Mouse (Mus musculus): ENCODE data around the gene Slc16a11. TPM values are rescaled to one million over a fixed set of nuclear protein-coding genes. Genes with fewer than 3 reads are reported as not detected.

Slc16a11 gene
- polyA plus RNA-seq, 1 experiment = 17.4 TPM

DNA sequence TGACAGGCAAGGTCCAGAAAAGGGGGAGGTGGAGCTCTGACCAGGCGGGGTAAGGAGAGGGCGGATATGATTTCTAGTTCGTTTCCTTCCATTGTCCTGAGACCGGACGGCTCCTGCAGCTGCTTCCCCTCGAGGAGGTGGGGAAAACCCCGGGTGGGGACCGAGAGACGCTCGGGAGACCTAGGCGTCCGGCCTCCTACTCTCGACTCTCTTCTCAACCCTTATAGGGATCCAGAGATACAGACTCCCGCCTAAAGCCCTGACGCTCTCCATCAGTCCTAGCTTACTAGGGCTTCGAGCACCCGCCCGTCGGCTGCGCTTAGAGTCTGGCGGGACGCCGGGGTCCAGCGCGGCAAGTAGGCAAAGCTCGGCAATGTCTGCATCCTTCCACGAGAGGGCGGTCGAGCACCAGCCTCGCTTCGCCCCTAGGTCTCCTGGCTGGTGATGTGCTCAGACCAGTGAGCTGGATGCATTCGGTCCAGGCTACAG lies 17.7 kb downstream of the Slc16a11 start:
- peak overlapping the region; percentile 81 for H3K4me2 ChIP-seq (ENCODE audit: low read depth)
- no peaks in the 10 kb centered on the region for H3K27me3 ChIP-seq (ENCODE audit: control insufficient read depth, insufficient read depth, insufficient read length)
- H3K79me2 ChIP-seq (ENCODE audit: control insufficient read depth, insufficient read depth) = peaks cover 8% of the 10 kb centered on the region
- no peak overlapping the region for H3ac ChIP-seq (ENCODE audit: control insufficient read depth, insufficient read length)
- no peak for TF ChIP-seq MAX (IDR thresholded peaks at IDR 0.05; ENCODE audit: low read depth)
- peak in 2 of 3 experiments; percentile 14 to 39 for TF ChIP-seq MYOD1 (IDR thresholded peaks at IDR 0.05; ENCODE audit: control insufficient read depth in 1 of 3, insufficient read length in 2 of 3, low read depth in 2 of 3)
- TF ChIP-seq POLR2AphosphoS2 (IDR thresholded peaks at IDR 0.05; ENCODE audit: insufficient read length, low read depth) = peak; percentile 56
- peak; percentile 48 for TF ChIP-seq POLR2A (IDR thresholded peaks at IDR 0.05; ENCODE audit: insufficient read length, low read depth)
- no peak for TF ChIP-seq MYOG (IDR thresholded peaks at IDR 0.05; ENCODE audit: control insufficient read depth in 1 of 3, insufficient read depth in 1 of 3, insufficient read length in 2 of 3, low read depth in 2 of 3)
- H3K4me3 ChIP-seq = peak overlapping the region; percentile 31
- no peaks in the 10 kb centered on the region for H3K36me3 ChIP-seq (ENCODE audit: control insufficient read depth, insufficient read depth)

DNA sequence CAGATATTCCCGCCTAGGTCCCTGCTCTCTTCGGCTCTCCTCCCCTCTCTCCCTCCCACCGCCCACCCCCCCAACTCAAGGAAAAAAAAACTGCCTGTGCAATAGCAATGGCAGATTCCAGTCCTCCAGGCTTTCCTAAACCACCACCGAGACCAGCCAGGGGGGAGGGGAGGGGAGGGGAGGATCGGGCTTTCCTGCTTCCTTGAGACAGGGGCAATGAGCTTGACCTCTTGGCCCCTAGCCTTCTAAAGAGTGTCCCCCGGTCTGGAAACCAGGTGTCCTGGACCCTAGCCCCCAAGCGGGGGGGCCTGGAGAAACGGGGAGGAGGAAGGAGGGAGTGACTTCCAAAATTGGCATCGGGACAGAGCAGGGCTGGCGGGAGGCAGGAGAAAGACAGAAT lies 20.0 kb downstream of the Slc16a11 start:
- Histone ChIP-seq H3K79me2 (ENCODE audit: control insufficient read depth, insufficient read depth) (peaks cover 8% of the 10 kb centered on the region), H3K4me3 (peak overlapping the region; percentile 31), H3K4me2 (ENCODE audit: low read depth) (peak overlapping the region; percentile 81), H3K27me3 (ENCODE audit: control insufficient read depth, insufficient read depth, insufficient read length) (no peaks in the 10 kb centered on the region), H3ac (ENCODE audit: control insufficient read depth, insufficient read length) (no peak overlapping the region), H3K36me3 (ENCODE audit: control insufficient read depth, insufficient read depth) (no peaks in the 10 kb centered on the region)
- TF ChIP-seq SRF (IDR thresholded peaks at IDR 0.05; ENCODE audit: control insufficient read depth, insufficient read length, low read depth) (no peak), REST (IDR thresholded peaks at IDR 0.05; ENCODE audit: insufficient read depth, insufficient read length) (no peak), TCF3 (IDR thresholded peaks at IDR 0.05; ENCODE audit: insufficient read length, low read depth) (no peak), TCF12 (IDR thresholded peaks at IDR 0.05; ENCODE audit: insufficient read depth, poor library complexity, severe bottlenecking) (no peak), USF1 (IDR thresholded peaks at IDR 0.05; ENCODE audit: low read depth) (no peak), MYOD1 (IDR thresholded peaks at IDR 0.05; ENCODE audit: control insufficient read depth in 1 of 3, insufficient read length in 2 of 3, low read depth in 2 of 3) (no peak), CEBPB (IDR thresholded peaks at IDR 0.05; ENCODE audit: insufficient read depth, poor library complexity, severe bottlenecking) (no peak), MAX (IDR thresholded peaks at IDR 0.05; ENCODE audit: low read depth) (no peak), MYOG (IDR thresholded peaks at IDR 0.05; ENCODE audit: control insufficient read depth in 1 of 3, insufficient read depth in 1 of 3, insufficient read length in 2 of 3, low read depth in 2 of 3) (no peak), E2F4 (IDR thresholded peaks at IDR 0.05; ENCODE audit: insufficient read depth) (no peak), POLR2AphosphoS2 (IDR thresholded peaks at IDR 0.05; ENCODE audit: insufficient read length, low read depth) (no peak), POLR2A (IDR thresholded peaks at IDR 0.05; ENCODE audit: insufficient read length, low read depth) (no peak)

DNA sequence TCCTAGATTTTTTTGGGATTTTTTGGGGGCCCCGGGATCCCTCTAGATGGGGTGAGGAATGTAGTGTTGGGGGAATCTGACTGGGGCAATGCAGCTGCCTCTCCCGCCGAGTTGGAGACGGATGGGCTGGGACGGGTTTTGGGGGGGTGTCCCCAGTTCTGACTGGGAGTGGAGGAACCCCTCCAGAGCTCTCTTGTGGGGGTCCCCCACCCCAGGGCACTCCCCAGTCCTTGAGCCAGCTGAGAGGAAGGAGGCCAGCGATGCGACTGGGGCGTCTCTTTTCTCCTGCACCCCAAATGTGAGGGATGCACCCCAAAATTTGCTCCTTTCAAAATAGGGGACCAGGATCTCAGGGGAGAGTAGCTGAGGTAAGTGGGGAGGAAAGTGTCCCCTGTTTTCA lies 20.5 kb downstream of the Slc16a11 start:
- Histone ChIP-seq H3ac (ENCODE audit: control insufficient read depth, insufficient read length) (no peak overlapping the region), H3K4me3 (peak overlapping the region; percentile 31), H3K4me2 (ENCODE audit: low read depth) (peak overlapping the region; percentile 81), H3K36me3 (ENCODE audit: control insufficient read depth, insufficient read depth) (no peaks in the 10 kb centered on the region), H3K79me2 (ENCODE audit: control insufficient read depth, insufficient read depth) (peaks cover 8% of the 10 kb centered on the region), H3K27me3 (ENCODE audit: control insufficient read depth, insufficient read depth, insufficient read length) (no peaks in the 10 kb centered on the region)
- no peak for TF ChIP-seq SRF (IDR thresholded peaks at IDR 0.05; ENCODE audit: control insufficient read depth, insufficient read length, low read depth)
- no peak for TF ChIP-seq POLR2AphosphoS2 (IDR thresholded peaks at IDR 0.05; ENCODE audit: insufficient read length, low read depth)
- no peak for TF ChIP-seq REST (IDR thresholded peaks at IDR 0.05; ENCODE audit: insufficient read depth, insufficient read length)
- TF ChIP-seq MYOD1 (IDR thresholded peaks at IDR 0.05; ENCODE audit: control insufficient read depth in 1 of 3, insufficient read length in 2 of 3, low read depth in 2 of 3) = no peak
- no peak for TF ChIP-seq USF1 (IDR thresholded peaks at IDR 0.05; ENCODE audit: low read depth)
- TF ChIP-seq TCF3 (IDR thresholded peaks at IDR 0.05; ENCODE audit: insufficient read length, low read depth) = no peak
- no peak for TF ChIP-seq MAX (IDR thresholded peaks at IDR 0.05; ENCODE audit: low read depth)
- no peak for TF ChIP-seq E2F4 (IDR thresholded peaks at IDR 0.05; ENCODE audit: insufficient read depth)
- no peak for TF ChIP-seq MYOG (IDR thresholded peaks at IDR 0.05; ENCODE audit: control insufficient read depth in 1 of 3, insufficient read depth in 1 of 3, insufficient read length in 2 of 3, low read depth in 2 of 3)
- no peak for TF ChIP-seq POLR2A (IDR thresholded peaks at IDR 0.05; ENCODE audit: insufficient read length, low read depth)
- TF ChIP-seq TCF12 (IDR thresholded peaks at IDR 0.05; ENCODE audit: insufficient read depth, poor library complexity, severe bottlenecking) = no peak
- TF ChIP-seq CEBPB (IDR thresholded peaks at IDR 0.05; ENCODE audit: insufficient read depth, poor library complexity, severe bottlenecking) = no peak

DNA sequence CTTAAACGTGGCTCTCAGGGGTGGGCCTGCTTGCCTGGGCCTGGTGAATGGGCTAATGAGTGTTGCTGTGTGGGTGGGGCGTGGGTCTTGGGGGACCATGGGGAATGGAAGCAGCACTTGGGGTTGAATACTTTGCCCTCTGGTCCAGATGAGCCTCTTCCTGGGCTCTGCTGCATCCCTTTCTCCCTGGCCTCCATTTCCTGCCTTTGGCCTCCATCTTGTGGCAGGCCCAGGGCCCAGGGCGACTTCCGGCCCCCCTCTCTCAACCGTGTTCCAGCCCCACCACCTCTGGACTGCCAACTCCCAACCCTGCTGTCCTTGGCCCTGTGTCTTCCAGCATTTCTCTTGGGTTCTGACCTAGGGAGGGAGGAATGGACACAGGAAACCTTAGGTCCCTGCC lies 21.5 kb downstream of the Slc16a11 start:
- no peak for TF ChIP-seq E2F4 (IDR thresholded peaks at IDR 0.05; ENCODE audit: insufficient read depth)
- Histone ChIP-seq H3K27me3 (ENCODE audit: control insufficient read depth, insufficient read depth, insufficient read length) (no peaks in the 10 kb centered on the region), H3K36me3 (ENCODE audit: control insufficient read depth, insufficient read depth) (no peaks in the 10 kb centered on the region), H3K4me2 (ENCODE audit: low read depth) (peak overlapping the region; percentile 81), H3K4me3 (no peak overlapping the region), H3K79me2 (ENCODE audit: control insufficient read depth, insufficient read depth) (peaks cover 7% of the 10 kb centered on the region), H3ac (ENCODE audit: control insufficient read depth, insufficient read length) (no peak overlapping the region)

DNA sequence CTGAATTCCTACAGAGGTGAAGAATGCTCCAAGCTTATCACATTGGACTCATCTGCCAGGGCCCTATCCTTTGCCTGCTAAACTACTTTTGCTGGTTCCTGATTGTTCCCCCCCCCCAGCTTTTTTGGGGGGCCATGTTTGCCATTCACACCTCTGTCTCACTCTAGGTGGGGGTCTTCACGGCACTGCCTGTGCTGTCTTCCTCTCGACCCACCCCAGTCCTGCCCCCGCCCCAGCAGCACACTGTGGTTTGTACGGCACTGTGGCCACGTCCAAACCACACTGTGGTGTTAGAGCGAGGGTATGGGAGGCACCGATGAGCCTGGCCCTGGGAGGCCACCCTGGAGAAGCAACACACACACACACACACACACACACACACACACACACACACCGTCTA lies 21.9 kb downstream of the Slc16a11 start:
- Histone ChIP-seq H3K27me3 (ENCODE audit: control insufficient read depth, insufficient read depth, insufficient read length) (no peaks in the 10 kb centered on the region), H3ac (ENCODE audit: control insufficient read depth, insufficient read length) (no peak overlapping the region), H3K36me3 (ENCODE audit: control insufficient read depth, insufficient read depth) (no peaks in the 10 kb centered on the region), H3K79me2 (ENCODE audit: control insufficient read depth, insufficient read depth) (peaks cover 12% of the 10 kb centered on the region), H3K4me3 (no peak overlapping the region), H3K4me2 (ENCODE audit: low read depth) (no peak overlapping the region)
- no peak for TF ChIP-seq CEBPB (IDR thresholded peaks at IDR 0.05; ENCODE audit: insufficient read depth, poor library complexity, severe bottlenecking)
